Mouse (Mus musculus) kidney, postnatal 14 days (tissue): ENCODE measurements at regions not wholly inside any gene's neighbourhood (a gene's known extent, or its start where the extent isn't known, plus 50 kb on each side); places are given as distances from the start of the nearest gene placed in this dataset.

ENCODE experiments used
- DNase-seq: peaks from one replicate; pipeline ENCODE4 v3.0.0; 2022; ENCODE audit warnings: mixed read lengths

DNA sequence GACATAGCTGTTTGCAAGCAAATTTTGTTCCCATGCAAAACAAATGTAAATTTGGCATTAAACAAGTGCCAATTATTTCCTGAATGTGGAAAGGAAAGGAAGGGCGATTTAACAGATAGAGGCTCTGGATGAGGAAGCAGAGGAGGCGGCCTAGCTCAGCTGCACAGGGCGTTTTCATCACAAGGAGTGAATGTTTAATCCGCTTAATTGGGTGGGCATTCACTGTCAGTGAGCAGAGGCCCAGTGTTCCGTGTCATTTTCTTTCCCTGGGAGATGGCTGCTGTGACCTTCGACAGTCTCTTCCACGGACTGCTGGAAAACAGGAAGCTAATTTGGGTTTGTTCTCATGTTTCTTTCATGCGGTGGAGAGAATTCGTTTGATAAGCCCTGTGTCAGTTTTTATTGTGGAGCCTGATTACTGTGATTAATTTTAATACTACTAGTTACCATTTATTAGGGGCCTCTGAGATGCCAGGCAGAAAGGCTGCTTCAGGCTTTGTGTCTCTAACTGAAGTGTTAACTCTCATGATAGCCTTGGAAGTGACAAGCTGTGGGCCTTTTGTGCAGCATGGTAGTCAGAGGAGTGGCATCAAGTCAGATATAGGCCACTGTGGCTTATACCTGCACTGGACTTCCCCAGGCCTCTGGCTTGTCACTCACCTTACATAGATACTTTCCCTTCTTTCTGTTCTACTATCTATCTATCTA is 700.6 kb upstream of the Tmpo start:
- peak; percentile 26 for DNase-seq

DNA sequence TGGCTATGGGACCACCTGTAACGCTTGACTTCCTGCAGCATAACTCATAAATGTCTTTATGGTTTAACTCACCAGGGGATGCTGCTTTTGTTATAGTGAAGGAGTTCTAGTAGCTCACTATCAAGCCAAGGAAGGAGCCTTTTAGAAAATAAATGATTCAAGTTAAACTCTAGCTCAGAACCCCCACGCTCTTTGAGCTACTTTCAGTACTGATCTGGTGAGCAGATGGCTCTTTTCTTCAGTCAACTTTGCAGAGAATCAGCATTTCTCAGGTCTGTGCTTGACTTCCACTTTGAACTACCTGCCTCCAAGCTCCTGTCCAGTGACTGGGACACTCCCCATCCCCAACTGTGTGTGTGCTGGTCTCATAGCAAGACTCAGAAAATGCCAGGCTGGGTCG is 694.3 kb upstream of the Tmpo start:
- DNase-seq = no peak

DNA sequence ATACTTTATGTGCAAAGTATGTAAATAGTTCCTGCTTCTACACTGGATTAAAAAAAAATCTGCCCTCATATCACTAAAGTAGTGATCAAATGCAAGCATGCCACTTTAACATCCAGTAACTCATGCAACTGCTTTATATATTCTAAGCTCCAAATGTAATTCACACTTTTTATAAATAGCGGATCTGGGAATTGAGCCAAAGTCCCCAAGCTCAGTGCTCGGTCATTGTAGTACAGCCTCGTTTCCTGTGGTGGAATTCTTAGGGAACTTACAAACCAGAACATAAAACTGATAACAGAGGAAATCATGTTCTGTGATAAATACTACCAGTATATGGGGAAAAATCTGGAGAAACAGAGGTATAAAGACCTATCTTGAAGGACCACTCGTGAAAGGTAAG is 690.1 kb upstream of the Tmpo start:
- no peak for DNase-seq

DNA sequence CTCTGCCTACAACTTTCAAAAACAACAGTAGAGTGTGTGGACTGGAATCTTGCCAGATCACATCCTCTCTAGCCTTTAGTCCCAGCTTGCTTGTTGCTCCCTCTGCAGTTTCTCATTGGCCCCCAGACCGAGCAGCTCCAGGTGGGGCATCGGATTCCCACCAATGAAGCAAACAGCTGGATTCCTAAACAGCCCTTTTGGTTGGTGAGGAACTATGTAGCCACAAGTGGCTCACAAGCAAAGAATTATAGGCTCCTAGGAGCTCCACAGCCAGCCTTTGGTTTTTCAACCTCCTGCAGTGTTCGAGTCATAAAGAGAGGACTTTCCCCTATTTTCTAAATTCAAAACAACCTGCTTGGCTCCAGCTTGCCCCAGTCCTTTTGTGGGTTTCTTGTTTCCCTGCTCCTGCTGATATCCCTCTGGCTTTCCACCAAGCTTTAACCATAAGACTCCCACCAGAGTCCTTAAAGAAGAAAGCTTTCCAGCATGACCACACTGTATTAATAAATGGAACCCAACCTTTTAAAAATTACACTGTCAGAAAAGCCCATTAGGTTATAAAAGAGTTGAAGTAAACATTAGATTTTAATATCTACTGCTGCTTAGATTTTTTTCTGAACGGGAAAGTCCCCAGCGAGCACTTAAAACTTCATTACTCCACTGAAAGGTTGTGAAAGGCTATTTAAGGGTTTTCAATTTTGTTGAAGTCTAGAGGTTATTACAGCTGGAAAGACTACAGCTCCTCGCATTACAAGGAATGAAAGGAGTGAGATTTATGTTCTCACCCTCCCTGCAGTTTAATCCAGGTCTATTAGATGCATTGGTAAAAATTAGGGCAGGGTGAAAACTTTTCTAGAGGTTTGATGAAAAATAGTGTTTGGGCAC is 677.8 kb upstream of the Tmpo start:
- peak; percentile 6 for DNase-seq

DNA sequence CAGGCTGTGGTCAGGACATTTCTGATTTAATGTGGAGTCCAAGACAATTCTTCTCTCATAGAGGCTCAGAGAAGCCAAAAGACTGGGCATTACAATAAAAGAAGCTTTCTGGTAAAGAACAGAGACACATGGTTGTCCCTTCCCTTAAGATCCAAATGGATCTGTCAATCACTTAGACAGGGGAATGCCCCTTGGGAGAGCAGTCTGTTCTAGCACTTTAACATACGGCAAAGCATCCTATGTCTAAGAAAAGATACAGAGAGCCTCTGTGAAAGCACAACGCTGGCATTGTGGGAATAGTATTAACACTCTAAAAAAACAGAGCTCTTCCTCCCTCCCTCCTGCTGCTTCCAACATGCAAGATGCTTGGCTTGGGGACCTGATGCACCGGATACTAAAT is 646.0 kb upstream of the Tmpo start:
- no peak for DNase-seq

DNA sequence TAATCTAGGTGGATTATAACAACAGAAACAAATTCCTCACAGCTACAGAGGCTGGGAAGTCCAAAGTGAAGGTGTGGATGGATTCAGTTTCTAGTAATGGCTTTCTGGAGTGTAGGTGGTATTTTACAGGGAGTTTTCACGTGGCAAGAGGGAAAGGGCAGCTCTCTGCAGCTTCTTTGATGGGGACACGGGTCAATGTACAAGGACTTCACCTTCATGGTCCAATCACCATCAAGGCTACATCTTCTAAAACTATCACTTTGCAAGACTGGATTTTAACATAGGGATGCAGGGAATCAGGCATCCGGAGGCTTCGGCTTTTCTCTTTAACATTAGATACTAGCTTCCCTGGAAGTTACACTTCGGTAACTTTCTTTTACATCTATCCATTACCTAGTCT is 642.4 kb upstream of the Tmpo start:
- DNase-seq = no peak

DNA sequence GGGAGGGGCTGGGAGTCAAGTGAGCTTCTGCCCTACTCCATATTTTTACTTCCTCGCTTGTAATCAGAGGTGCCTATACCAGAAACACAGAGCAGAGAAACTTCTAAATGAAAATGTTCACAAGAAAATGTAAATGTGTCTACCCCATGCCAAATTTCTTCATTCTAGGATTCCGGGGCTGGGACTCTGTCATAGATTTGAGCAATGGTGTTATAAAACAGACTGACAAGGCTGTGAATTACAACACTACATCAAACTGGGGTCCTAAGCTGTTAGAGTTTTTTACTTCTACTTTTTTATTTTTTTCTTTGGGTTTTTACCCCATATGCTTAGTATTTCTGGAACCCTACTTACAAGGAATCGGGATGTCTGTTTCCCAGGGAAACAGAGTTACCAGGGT is 623.8 kb upstream of the Tmpo start:
- DNase-seq = no peak
